Mouse (Mus musculus): ENCODE measurements around the gene Lyrm7. TPM values are rescaled to one million over a fixed set of nuclear protein-coding genes. Genes with fewer than 3 reads are reported as not detected.

Gene Lyrm7
- total and polyA plus RNA-seq, 3 experiments: 11.1 to 40.1 (median 38.6) TPM

- DNase-seq: peak in 1 of 2 experiments; percentile 34
- peak overlapping the region; percentile 78 for H3K27ac ChIP-seq
- intact Hi-C loops (cut with DNase I): loop anchor here (1.0 to 10.0 kb wide), 4 partner anchors 47 to 205 kb away; no protein-coding TSS in a partner anchor
- no peak for TF ChIP-seq POLR2A (IDR thresholded peaks at IDR 0.05; ENCODE audit: insufficient read depth, low read depth, low read length)
- 0 out of 2 replicates have a peak, but pooled peaks have one; percentile 46 for TF ChIP-seq EP300 (IDR thresholded peaks at IDR 0.05; ENCODE audit: insufficient read depth, low read depth, low read length)
- WGBS: 38% methylated on average over 10 of the region's 10 CpGs
- no peak overlapping the region for H3K4me3 ChIP-seq
- no peaks in the 10 kb centered on the region for H3K27me3 ChIP-seq (ENCODE audit: control insufficient read depth, insufficient read depth, low read length)
- H3K36me3 ChIP-seq (ENCODE audit: control insufficient read depth, insufficient read depth, low read length): no peaks in the 10 kb centered on the region; the same call in 1 of the 2 replicates
- H3K79me2 ChIP-seq (replicated peaks; ENCODE audit: control insufficient read depth, insufficient read depth, low read length): no peaks in the 10 kb centered on the region
- H3K4me1 ChIP-seq (ENCODE audit: control insufficient read depth, insufficient read depth, low read length): peaks cover 20% of the 10 kb centered on the region
- no peak overlapping the region for H3K9ac ChIP-seq (ENCODE audit: low read depth, low read length)
These were observed 19.2 kb upstream of the Lyrm7 start for GRCm38 (mm10) chr11:54879922-54880321.

DNA sequence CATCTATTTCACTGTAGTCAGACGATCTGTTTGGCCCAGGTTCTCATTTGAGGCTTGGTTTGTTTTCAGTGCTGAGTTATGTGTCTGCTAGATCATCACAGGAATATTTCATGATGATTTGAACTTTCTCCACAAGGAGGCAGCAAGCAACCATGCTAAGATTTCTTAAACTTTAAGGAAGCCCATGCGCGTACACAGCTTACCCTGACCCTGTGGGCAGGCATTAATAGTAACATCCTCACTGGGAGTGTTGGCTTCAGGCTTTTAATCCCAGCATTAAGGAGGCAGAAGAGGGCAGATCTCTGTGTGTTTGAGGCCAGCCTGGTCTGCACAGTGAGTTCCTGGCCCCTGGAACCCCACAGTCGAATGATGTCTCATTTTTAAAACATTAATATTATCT, 18.7 kb upstream of the Lyrm7 start:
- DNase-seq: peak; percentile 49 to 56

GRCm38 (mm10) chr11:54878893-54879292, 18.2 kb upstream of the Lyrm7 start:
- no peak overlapping the region for H3K9ac ChIP-seq (ENCODE audit: low read depth, low read length)
- DNase-seq: no peak
- no peaks in the 10 kb centered on the region for H3K79me2 ChIP-seq (replicated peaks; ENCODE audit: control insufficient read depth, insufficient read depth, low read length)
- peaks cover 18% of the 10 kb centered on the region for H3K4me1 ChIP-seq (ENCODE audit: control insufficient read depth, insufficient read depth, low read length)
- WGBS: 71% methylated on average over 6 of the region's 6 CpGs
- intact Hi-C loops (cut with DNase I): loop anchor here (1.0 to 10.0 kb wide), 3 partner anchors 48 to 206 kb away; no protein-coding TSS in a partner anchor
- H3K27me3 ChIP-seq (ENCODE audit: control insufficient read depth, insufficient read depth, low read length): no peaks in the 10 kb centered on the region
- no peak overlapping the region for H3K4me3 ChIP-seq
- H3K27ac ChIP-seq: no peak overlapping the region
- no peaks in the 10 kb centered on the region; the same call in 1 of the 2 replicates for H3K36me3 ChIP-seq (ENCODE audit: control insufficient read depth, insufficient read depth, low read length)
- TF ChIP-seq CTCF (IDR thresholded peaks at IDR 0.05) (no peak), EP300 (IDR thresholded peaks at IDR 0.05; ENCODE audit: insufficient read depth, low read depth, low read length) (no peak), POLR2A (IDR thresholded peaks at IDR 0.05; ENCODE audit: insufficient read depth, low read depth, low read length) (no peak)

More for the DNA sequence above, 18.7 kb upstream of the Lyrm7 start:
- Histone ChIP-seq H3K27me3 (ENCODE audit: control insufficient read depth, insufficient read depth, low read length) (no peaks in the 10 kb centered on the region), H3K9ac (ENCODE audit: low read depth, low read length) (peak overlapping the region; percentile 32; the same call in 1 of the 2 replicates), H3K4me3 (no peak overlapping the region), H3K79me2 (replicated peaks; ENCODE audit: control insufficient read depth, insufficient read depth, low read length) (no peaks in the 10 kb centered on the region), H3K27ac (peak overlapping the region; percentile 78), H3K4me1 (ENCODE audit: control insufficient read depth, insufficient read depth, low read length) (peaks cover 20% of the 10 kb centered on the region), H3K36me3 (ENCODE audit: control insufficient read depth, insufficient read depth, low read length) (no peaks in the 10 kb centered on the region; the same call in 1 of the 2 replicates)
- TF ChIP-seq POLR2A (IDR thresholded peaks at IDR 0.05; ENCODE audit: insufficient read depth, low read depth, low read length) (no peak), CTCF (IDR thresholded peaks at IDR 0.05) (peak; percentile 86), EP300 (IDR thresholded peaks at IDR 0.05; ENCODE audit: insufficient read depth, low read depth, low read length) (peak; percentile 75; the same call in 1 of the 2 replicates)
- 13% methylated on average over 4 of the region's 4 CpGs for WGBS
- intact Hi-C loops (cut with DNase I): loop anchor here (1.0 to 10.0 kb wide), 3 partner anchors 48 to 205 kb away; no protein-coding TSS in a partner anchor

GRCm38 (mm10) chr11:54876031-54876430, 15.3 kb upstream of the Lyrm7 start:
- Histone ChIP-seq H3K9ac (ENCODE audit: low read depth, low read length) (no peak overlapping the region), H3K4me3 (no peak overlapping the region), H3K27ac (no peak overlapping the region), H3K4me1 (ENCODE audit: control insufficient read depth, insufficient read depth, low read length) (peaks cover 6% of the 10 kb centered on the region), H3K27me3 (ENCODE audit: control insufficient read depth, insufficient read depth, low read length) (no peaks in the 10 kb centered on the region), H3K79me2 (replicated peaks; ENCODE audit: control insufficient read depth, insufficient read depth, low read length) (no peaks in the 10 kb centered on the region), H3K36me3 (ENCODE audit: control insufficient read depth, insufficient read depth, low read length) (peaks cover 3% of the 10 kb centered on the region; the same call in 1 of the 2 replicates)
- WGBS: 92% methylated on average over 5 of the region's 5 CpGs
- intact Hi-C loops (cut with DNase I): loop anchor here (10.0 kb wide), 1 partner anchor 209 kb away; no protein-coding TSS in a partner anchor
- DNase-seq: no peak
- TF ChIP-seq CTCF (IDR thresholded peaks at IDR 0.05) (no peak), POLR2A (IDR thresholded peaks at IDR 0.05; ENCODE audit: insufficient read depth, low read depth, low read length) (no peak), EP300 (IDR thresholded peaks at IDR 0.05; ENCODE audit: insufficient read depth, low read depth, low read length) (no peak)

DNA sequence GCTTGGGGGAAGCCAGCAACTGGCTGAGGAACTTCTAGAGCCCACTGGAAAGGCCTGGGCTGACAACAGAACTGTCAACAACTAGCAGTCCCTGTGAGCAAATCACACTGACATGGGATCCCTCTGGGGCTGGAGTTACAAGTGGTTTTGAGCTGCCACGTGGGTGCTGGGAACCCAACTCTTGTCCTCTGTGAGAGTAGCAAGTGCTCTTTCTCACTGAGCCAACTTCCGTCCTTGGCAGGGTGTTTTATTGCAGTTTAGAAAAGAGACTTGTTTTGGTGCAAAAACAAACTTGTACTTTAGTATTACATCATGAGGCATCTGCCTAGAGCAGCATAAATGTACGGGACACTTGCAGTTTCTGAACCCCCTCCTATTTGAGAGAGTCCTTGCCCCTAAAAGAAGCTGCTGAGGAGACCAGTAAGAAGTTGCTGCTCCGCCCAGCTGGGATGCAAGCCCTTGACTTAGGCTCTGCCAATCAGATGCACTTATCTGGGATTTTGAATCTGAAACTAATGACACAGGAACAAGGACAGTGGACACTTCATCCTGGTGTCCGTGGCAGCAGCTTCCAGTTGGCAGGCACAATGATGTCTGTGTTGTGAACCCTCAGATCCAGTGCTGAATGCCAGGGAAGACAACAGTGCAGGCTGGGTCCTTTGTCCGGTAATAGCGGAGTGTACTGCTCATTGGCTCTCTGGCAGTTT, 11.3 kb upstream of the Lyrm7 start:
- 60% methylated on average over 7 of the region's 7 CpGs for WGBS
- Histone ChIP-seq H3K4me3 (no peak overlapping the region), H3K27ac (no peak overlapping the region), H3K27me3 (ENCODE audit: control insufficient read depth, insufficient read depth, low read length) (no peaks in the 10 kb centered on the region), H3K79me2 (replicated peaks; ENCODE audit: control insufficient read depth, insufficient read depth, low read length) (no peaks in the 10 kb centered on the region), H3K9ac (ENCODE audit: low read depth, low read length) (no peak overlapping the region), H3K4me1 (ENCODE audit: control insufficient read depth, insufficient read depth, low read length) (peaks cover 3% of the 10 kb centered on the region), H3K36me3 (ENCODE audit: control insufficient read depth, insufficient read depth, low read length) (peaks cover 5% of the 10 kb centered on the region)
- no peak for DNase-seq
- TF ChIP-seq CTCF (IDR thresholded peaks at IDR 0.05) (no peak), POLR2A (IDR thresholded peaks at IDR 0.05; ENCODE audit: insufficient read depth, low read depth, low read length) (no peak)
- intact Hi-C loops (cut with DNase I): loop anchor here (10.0 kb wide), 1 partner anchor 213 kb away; no protein-coding TSS in a partner anchor

DNA sequence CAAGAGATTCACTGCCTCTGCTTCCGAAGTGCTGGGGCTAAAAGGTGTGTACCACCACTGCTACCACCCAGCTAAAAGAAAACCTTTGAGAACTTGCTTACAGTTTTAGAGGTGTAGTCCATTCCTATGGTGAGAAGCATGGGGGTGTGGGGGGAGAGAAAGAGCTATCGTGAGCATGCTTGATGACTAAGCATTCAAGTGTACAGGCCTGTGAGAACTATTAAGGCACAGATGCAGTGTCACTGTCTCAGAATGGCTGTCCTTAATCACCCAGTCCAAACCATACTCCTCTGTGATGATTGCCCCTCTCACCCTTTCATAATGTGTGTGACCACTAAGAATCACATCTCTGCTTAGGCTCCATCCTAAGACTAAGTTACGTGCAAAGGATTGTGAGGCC, 8.6 kb upstream of the Lyrm7 start:
- intact Hi-C loops (cut with DNase I): no loop called here
- Histone ChIP-seq H3K9ac (ENCODE audit: low read depth, low read length) (no peak overlapping the region), H3K79me2 (replicated peaks; ENCODE audit: control insufficient read depth, insufficient read depth, low read length) (no peaks in the 10 kb centered on the region), H3K27me3 (ENCODE audit: control insufficient read depth, insufficient read depth, low read length) (no peaks in the 10 kb centered on the region), H3K36me3 (ENCODE audit: control insufficient read depth, insufficient read depth, low read length) (peaks cover 5% of the 10 kb centered on the region), H3K4me1 (ENCODE audit: control insufficient read depth, insufficient read depth, low read length) (peaks cover 4% of the 10 kb centered on the region), H3K4me3 (no peak overlapping the region), H3K27ac (no peak overlapping the region)
- WGBS: 72% methylated on average over 3 of the region's 3 CpGs
- no peak for DNase-seq
- no peak for TF ChIP-seq EP300 (IDR thresholded peaks at IDR 0.05; ENCODE audit: insufficient read depth, low read depth, low read length)
- TF ChIP-seq POLR2A (IDR thresholded peaks at IDR 0.05; ENCODE audit: insufficient read depth, low read depth, low read length): no peak
- no peak for TF ChIP-seq CTCF (IDR thresholded peaks at IDR 0.05)
